Mouse (Mus musculus) T-cell, adult 66 days (primary cell): Measurements from ENCODE around the gene Ddn. TPM values are rescaled to one million over a fixed set of nuclear protein-coding genes. Genes with fewer than 3 reads are reported as not detected.

Source experiments
- total RNA-seq, 2 experiments: library from RNA; stranded (reverse); gene quantifications; 3 replicates in 1 of 2; 4 replicates in 1 of 2; pipeline ENCODE4 v1.2.4; 2023

Ddn gene
- under 1 TPM; 0.15 to 0.39 TPM for total RNA-seq

DNA sequence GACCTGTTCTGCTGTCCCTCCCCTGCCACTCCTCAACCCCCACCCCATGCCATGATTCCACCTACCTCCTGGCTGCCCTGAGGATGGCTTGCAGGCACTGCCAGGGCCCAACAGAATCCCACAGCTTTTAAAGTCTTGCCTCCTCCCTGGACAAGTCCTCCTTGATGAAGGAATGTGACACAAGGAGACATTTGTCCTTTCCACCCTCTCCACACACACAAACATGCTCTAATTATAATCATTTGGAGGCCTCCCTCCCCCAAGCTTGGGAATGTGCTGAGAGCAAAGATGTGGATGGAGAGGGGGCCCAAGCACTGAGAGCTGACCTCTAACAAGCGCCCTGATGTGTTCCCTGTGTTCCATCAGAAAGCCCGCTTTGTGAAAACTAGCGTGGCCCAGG lies at the start of gene Ddn:
Gene Ddn, minus strand, starts transcription at position 101 of the 400 bp plus-strand sequence.

DNA sequence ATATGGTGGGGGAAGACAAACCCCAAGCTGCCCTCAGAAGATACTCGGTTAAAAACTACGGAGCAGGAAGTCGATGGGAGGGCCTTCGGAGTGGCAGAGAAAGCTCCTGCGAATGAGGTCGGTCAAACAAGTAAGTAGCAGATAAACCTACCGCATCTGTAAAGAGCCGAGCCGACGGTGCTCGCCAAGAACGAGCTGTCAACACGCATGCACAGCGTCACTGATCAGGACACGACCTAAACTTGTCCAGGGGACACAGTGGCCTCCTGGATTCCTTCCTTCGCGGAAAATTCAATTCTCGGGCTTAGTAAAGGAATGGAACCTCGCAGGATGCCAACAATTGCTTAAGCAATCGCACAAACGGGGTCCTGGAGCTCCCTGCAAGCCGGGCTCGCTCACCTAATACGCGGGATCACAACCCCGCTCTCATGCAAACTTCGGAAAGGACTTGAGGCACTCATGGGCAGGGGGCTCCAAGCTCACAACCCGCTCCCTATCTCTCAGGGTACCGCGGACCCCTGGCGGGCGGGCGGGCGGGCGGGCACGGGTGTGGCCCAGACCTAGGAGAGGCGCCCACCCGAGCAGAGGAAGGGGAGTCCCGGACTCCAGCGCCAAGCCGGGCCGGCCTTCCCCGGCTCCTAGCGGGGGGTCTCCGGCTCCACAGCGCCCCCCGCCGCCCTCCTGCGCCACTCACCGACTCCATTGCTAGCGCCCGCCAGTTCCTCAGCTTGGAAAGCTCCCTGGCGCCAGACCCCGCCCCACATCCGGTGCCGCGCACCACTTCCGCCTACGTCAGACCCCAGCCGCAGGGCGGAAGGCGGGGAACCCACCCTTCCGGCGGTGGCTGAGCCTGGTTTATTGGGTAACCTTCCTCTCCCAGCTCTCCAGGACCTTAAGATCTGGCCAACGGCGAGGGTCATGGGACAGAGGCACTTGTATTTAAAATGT lies 21.7 kb upstream of the Ddn start, which contains the start of gene Prkag1:
Gene Prkag1, minus strand, starts transcription at position 786 of the 948 bp plus-strand sequence.

DNA sequence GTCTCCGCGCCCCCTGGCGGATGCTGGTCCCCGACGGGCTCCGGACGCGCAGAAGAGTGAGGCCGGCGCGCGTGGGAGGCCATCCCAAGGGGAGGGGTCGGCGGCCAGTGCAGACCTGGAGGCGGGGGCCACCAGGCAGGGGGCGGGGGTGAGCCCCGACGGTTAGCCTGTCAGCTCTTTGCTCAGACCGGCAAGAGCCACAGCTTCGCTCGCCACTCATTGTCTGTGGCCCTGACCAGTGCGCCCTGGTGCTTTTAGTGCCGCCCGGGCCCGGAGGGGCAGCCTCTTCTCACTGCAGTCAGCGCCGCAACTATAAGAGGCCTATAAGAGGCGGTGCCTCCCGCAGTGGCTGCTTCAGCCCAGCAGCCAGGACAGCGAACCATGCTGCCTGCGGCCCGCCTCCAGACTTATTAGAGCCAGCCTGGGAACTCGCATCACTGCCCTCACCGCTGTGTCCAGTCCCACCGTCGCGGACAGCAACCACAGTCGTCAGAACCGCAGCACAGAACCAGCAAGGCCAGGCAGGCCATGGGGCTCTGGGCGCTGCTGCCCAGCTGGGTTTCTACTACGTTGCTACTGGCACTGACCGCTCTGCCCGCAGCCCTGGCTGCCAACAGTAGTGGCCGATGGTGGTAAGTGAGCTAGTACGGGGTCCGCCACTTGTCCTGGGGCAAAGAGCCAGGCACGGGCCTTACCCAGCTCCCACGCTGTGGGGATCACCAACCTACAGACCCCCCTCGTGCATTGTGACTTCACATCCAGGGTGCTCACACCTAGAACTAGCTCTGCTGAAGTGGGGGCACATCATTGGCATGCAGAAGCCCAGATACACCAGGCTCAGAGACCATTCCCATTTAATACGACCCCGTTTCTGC lies 19.4 kb downstream of the Ddn start, which contains the start of gene Wnt1:
Gene Wnt1, plus strand, starts transcription at position 197 of the 875 bp plus-strand sequence.

DNA sequence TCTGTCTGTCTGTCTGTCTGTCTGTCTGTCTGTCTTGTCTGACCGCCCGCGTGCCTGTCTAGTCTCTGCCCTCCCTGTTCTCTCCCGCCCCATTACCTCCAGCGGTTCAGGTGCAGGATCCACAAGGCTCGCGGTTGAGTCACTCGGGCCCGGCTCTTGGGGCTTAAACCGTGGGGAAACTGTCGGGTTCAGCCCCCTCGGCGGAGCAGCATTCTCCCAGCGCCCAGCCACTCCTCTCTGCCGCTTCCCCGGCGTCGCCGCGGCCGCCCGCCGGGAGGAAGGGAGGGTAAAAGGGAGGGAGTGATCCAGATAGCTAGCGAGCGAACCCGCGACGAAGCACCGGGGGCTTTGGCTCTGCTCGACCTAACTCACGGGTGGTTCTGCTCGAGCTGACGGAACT lies 31.5 kb downstream of the Ddn start, which contains the start of gene Wnt10b:
Gene Wnt10b, minus strand, starts transcription at position 389 of the 400 bp plus-strand sequence.

DNA sequence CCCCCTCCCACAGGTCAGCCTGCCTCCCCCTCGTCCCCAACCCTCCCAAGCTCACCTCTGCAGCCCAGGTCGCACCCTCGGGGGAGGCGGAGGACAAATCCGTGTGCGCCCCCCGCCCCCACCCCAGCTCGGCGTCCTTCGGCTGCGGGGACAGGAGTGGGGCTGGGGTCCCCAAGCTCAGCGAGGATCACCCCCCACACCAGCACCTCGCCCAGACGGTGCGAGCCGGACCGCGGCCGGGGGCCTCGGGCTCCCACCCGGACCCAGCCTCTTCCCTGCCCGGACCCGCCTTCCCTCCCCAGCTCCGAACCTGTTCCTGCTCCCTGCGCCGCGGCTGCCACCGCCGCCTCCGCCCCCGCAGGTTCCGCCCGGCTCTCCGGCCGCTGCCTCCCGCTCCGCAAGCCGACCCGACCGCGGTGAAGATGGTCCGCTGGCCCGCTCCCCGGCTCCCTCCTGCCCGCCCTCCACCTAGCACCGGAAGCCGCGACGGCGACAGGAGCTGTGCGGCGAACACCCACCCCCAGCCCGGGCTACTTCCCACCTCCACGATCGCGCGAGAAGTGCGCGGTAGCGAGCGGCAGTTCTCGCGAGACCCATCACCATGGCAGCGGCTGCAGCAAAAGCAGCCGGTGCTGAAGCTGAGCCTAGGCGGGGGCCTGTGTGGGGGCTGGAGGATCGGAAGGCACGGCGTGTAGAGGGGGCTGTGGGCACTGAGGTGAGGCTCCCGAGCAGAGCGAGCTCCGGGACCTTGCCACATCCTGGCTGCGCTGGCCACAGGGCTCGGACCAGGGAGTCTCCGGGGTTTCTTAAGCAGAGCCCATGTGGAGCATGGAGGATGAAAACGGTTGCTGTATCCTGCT lies 46.4 kb downstream of the Ddn start, which contains the start of gene Arf3:
Gene Arf3, minus strand, starts transcription at position 545 of the 860 bp plus-strand sequence.

Other genes starting within 250 kb of the Ddn start
- 100 to 1,000 TPM; 123 to 126 TPM for gene Ccnt1, start 238.6 kb downstream of the Ddn start, total RNA-seq
- gene 4930415O20Rik, start 238.5 kb downstream of the Ddn start, total RNA-seq = not detected
- 10 to 100 TPM; 24.1 to 30.7 TPM for gene Adcy6, start 199.4 kb downstream of the Ddn start, total RNA-seq
- gene Cacnb3, start 178.7 kb downstream of the Ddn start, total RNA-seq = under 1 TPM; 0.79 to 0.83 TPM
- gene Ddx23, start 146.6 kb downstream of the Ddn start, total RNA-seq = 100 to 1,000 TPM; 137 to 163 TPM
- 1 to 10 TPM in 1 of 2 experiments, under 1 TPM in 1; 0.82 to 1.3 TPM for gene Rnd1, start 132.0 kb downstream of the Ddn start, total RNA-seq
- gene Ccdc65, start 101.3 kb downstream of the Ddn start, total RNA-seq = not detected
- 1 to 10 TPM; 3.7 to 5.5 TPM for gene Fkbp11, start 81.3 kb downstream of the Ddn start, total RNA-seq
- 100 to 1,000 TPM; 105 to 115 TPM for gene Arf3, start 46.3 kb downstream of the Ddn start, total RNA-seq
- under 1 TPM; 0.21 to 0.29 TPM for gene Wnt10b, start 31.3 kb downstream of the Ddn start, total RNA-seq
- not detected for gene Wnt1, start 19.6 kb downstream of the Ddn start, total RNA-seq
- 100 to 1,000 TPM; 118 TPM for gene Prkag1, start 22.0 kb upstream of the Ddn start, total RNA-seq
- 100 to 1,000 TPM; 254 to 294 TPM for gene Kmt2d, start 61.7 kb upstream of the Ddn start, total RNA-seq
- gene Rhebl1, start 85.0 kb upstream of the Ddn start, total RNA-seq = 10 to 100 TPM; 22.4 to 23.8 TPM
- under 1 TPM in 1 of 2 experiments, not detected in 1; 0.36 TPM for gene Dhh, start 89.0 kb upstream of the Ddn start, total RNA-seq
- 100 to 1,000 TPM; 268 to 306 TPM for gene Lmbr1l, start 108.7 kb upstream of the Ddn start, total RNA-seq
- 100 to 1,000 TPM; 263 to 287 TPM for gene Tuba1b, start 125.1 kb upstream of the Ddn start, total RNA-seq
- gene Gm49450, start 144.1 kb upstream of the Ddn start, total RNA-seq = not detected
- gene Tuba1a, start 144.2 kb upstream of the Ddn start, total RNA-seq = 100 to 1,000 TPM; 188 to 202 TPM
- 10 to 100 TPM; 75.8 to 86.6 TPM for gene Tuba1c, start 220.4 kb upstream of the Ddn start, total RNA-seq
- not detected for gene Prph, start 245.7 kb upstream of the Ddn start, total RNA-seq